Mouse (Mus musculus) neural tube, embryonic 15.5 days (tissue): Measurements from ENCODE around the gene Capn12. TPM values are rescaled to one million over a fixed set of nuclear protein-coding genes. Genes with fewer than 3 reads are reported as not detected.

ENCODE experiments used
- ATAC-seq: fragments of 200-750 bp; cut with Nextera tagmentation; 2 replicates; pipeline ENCODE4 v1.8.0; 2017; ENCODE audit warnings: mild to moderate bottlenecking, moderate TSS enrichment, moderate library complexity; ENCODE audit not compliant: low FRiP score
- H3K27ac ChIP-seq: fragments of 300-500 bp; sonication (generic); replicated peaks from 2 replicates; pipeline ENCODE4 v1.5.1; 2015; ENCODE audit warnings: mild to moderate bottlenecking, inconsistent platforms
- H3K27me3 ChIP-seq: fragments of 300-500 bp; sonication (generic); replicated peaks from 2 replicates; pipeline ENCODE4 v1.6.1; 2015; ENCODE audit warnings: inconsistent platforms
- H3K36me3 ChIP-seq: fragments of 300-500 bp; sonication (generic); 2 replicates; pipeline ENCODE4 v1.6.1; 2015; ENCODE audit warnings: inconsistent platforms
- H3K4me1 ChIP-seq: fragments of 300-500 bp; sonication (generic); 2 replicates; pipeline ENCODE4 v1.6.1; 2015; ENCODE audit warnings: inconsistent platforms
- H3K4me2 ChIP-seq: fragments of 300-500 bp; sonication (generic); 2 replicates; pipeline ENCODE4 v1.6.1; 2015; ENCODE audit warnings: inconsistent platforms, mild to moderate bottlenecking, moderate library complexity
- H3K4me3 ChIP-seq: fragments of 300-500 bp; sonication (generic); replicated peaks from 2 replicates; pipeline ENCODE4 v1.5.1; 2015; ENCODE audit warnings: mild to moderate bottlenecking, inconsistent platforms
- H3K9ac ChIP-seq: fragments of 300-500 bp; sonication (generic); replicated peaks from 2 replicates; pipeline ENCODE4 v1.6.1; 2015; ENCODE audit warnings: mild to moderate bottlenecking, inconsistent platforms
- H3K9me3 ChIP-seq: fragments of 300-500 bp; sonication (generic); replicated peaks from 2 replicates; pipeline ENCODE4 v1.6.1; 2016; ENCODE audit warnings: inconsistent platforms
- WGBS: fragments of 180-500 bp; shearing (Covaris S2); methylation state at CpG from one replicate; pipeline ENCODE4 v1.1.7; 2015; ENCODE audit warnings: mixed read lengths; 5-methylcytosine and 5-hydroxymethylcytosine counted together
- polyA plus RNA-seq: library from polyadenylated mRNA; unstranded; fragments of >200 nt; fragmentation: Nextera tagmentation; extraction: Ambion mirVana; gene quantifications from 2 replicates; pipeline ENCODE4 v1.2.1, GENCODE M21; 2015

Capn12 gene
- polyA plus RNA-seq, 1 experiment from 2014 or later, result 0.35 TPM

DNA sequence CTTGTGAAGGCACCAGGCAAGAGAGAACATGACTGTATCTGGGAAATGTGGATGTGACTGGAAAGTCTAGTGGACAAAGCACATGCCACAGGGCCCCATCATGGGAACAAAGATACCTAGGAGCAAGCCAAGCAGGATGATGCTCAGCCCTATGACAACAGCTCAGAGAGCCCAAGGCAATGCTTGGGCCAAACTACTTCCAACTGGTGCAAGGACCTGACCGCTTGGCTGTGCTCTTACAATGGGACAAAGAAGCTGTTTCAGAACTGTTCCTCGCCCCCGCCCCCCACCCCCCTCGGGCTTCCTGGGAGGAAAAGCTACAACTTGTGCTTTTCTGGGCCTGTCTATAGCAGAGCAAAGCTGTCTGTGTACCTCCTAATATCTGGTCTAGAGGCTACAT is 57.4 kb downstream of the Capn12 start:
- no peaks in the 10 kb centered on the region for H3K9me3 ChIP-seq
- WGBS, result 64% methylated on average over 4 of the region's 4 CpGs
- H3K27ac ChIP-seq, result peak overlapping the region; percentile 48; the same call in 1 of the 2 replicates
- H3K4me3 ChIP-seq, result no peak overlapping the region
- H3K36me3 ChIP-seq, result no peaks in the 10 kb centered on the region
- no peak for ATAC-seq
- H3K27me3 ChIP-seq, result no peaks in the 10 kb centered on the region
- H3K4me1 ChIP-seq, result peaks cover 27% of the 10 kb centered on the region
- no peak overlapping the region for H3K9ac ChIP-seq
- no peak overlapping the region for H3K4me2 ChIP-seq

DNA sequence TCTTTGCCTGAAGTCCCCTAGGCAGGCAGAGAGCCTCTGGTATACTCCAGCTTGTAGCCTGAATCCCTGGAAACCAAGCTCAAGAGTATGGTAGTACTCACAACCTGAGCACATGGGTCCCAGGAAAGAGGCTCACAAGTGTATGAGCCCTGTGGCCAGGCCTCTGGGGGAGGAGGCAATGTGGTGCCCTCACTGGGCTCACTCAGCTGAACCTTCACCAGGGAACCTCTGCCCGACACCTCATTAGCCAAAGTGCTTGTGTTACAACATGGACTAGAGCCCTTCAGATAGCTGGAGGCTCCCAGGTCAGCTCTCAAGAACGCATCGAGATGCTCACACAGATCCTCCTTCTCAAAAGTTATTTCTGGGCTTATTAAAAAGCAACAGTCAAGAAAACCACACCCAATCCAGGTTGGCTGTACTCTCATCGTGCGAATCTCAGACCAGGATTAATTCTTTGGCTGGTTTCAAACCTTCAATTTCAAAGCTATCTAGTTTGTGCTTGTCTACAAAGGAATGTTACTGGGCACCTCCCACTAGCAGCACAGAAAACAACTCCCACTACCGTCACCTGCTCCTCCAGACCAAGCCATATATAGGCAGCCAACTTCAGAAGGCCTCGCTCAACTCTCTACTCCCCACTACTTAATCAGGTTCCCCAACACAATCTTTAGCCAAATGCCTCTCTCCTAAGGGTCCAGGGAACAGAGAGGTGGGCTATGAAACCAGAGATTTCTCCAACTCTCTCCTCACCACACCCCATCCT is 58.4 kb downstream of the Capn12 start:
- no peak overlapping the region for H3K4me3 ChIP-seq
- H3K27ac ChIP-seq, result peak overlapping the region; percentile 28; the same call in 1 of the 2 replicates
- no peak overlapping the region for H3K9ac ChIP-seq
- H3K4me1 ChIP-seq, result peaks cover 30% of the 10 kb centered on the region
- WGBS, result 91% methylated on average over 7 of the region's 7 CpGs
- H3K36me3 ChIP-seq, result no peaks in the 10 kb centered on the region
- no peak overlapping the region for H3K4me2 ChIP-seq
- no peak for ATAC-seq
- H3K9me3 ChIP-seq, result no peaks in the 10 kb centered on the region
- H3K27me3 ChIP-seq, result no peaks in the 10 kb centered on the region

DNA sequence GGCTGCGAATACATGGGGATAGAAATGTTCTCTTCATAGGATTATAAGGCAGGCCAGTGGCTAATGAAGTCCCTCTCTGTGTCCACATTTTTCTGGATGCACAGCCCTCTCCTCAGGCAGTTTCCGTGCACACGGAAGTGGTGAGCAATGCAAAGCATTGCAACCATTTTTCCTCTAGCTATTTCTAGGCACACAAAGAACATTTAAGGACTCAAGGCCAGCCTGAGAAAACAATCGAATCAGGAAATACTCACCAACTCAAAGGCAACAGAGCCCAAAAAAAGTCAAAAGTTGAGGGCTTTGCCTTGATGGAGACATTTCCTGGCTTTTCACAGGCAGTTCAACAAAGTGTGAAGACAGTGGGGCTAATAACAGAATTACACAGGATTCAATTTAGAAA is 59.9 kb downstream of the Capn12 start:
- no peak overlapping the region for H3K4me2 ChIP-seq
- H3K9me3 ChIP-seq, result no peaks in the 10 kb centered on the region
- no peak overlapping the region for H3K4me3 ChIP-seq
- 84% methylated on average over 4 of the region's 4 CpGs for WGBS
- no peak for ATAC-seq
- H3K36me3 ChIP-seq, result no peaks in the 10 kb centered on the region
- no peak overlapping the region for H3K9ac ChIP-seq
- no peaks in the 10 kb centered on the region for H3K27me3 ChIP-seq
- H3K4me1 ChIP-seq, result peaks cover 41% of the 10 kb centered on the region
- H3K27ac ChIP-seq, result peak overlapping the region; percentile 56; the same call in 1 of the 2 replicates

DNA sequence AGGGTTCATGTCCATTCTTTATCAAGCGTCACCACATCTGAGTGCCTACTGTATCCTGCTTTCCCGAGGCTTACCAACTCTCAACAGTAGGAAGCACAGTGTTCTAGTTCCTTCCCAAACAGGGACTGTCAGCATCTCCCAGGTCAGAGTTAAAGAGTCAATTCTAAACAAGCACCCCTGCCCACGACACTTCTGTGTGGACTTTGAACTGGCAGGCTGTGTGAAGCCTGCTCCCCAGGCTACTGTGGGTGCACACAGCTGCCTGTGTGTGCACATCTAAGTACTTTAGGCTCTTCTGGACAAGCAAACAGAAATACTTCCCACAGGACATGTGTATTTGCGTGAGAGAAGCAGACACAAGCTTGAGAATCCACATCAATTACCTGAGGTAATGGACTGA is 60.3 kb downstream of the Capn12 start:
- no peak overlapping the region for H3K4me2 ChIP-seq
- H3K27ac ChIP-seq, result peak overlapping the region; percentile 56; the same call in 1 of the 2 replicates
- WGBS, result 84% methylated on average over 4 of the region's 4 CpGs
- no peaks in the 10 kb centered on the region for H3K36me3 ChIP-seq
- H3K27me3 ChIP-seq, result no peaks in the 10 kb centered on the region
- no peak for ATAC-seq
- no peak overlapping the region for H3K9ac ChIP-seq
- H3K9me3 ChIP-seq, result no peaks in the 10 kb centered on the region
- H3K4me3 ChIP-seq, result no peak overlapping the region
- peaks cover 41% of the 10 kb centered on the region for H3K4me1 ChIP-seq

Other genes with a start within 250 kb of the Capn12 start
- 10.2 and 10.5 TPM in 2 replicates for gene Fbxo27, start 188.6 kb upstream of the Capn12 start, polyA plus RNA-seq
- gene Fbxo17, start 164.6 kb upstream of the Capn12 start, polyA plus RNA-seq, result 5.4 and 6.3 TPM in 2 replicates
- 116 and 124 TPM in 2 replicates for gene Mrps12, start 139.6 kb upstream of the Capn12 start, polyA plus RNA-seq
- gene Sars2, start 139.4 kb upstream of the Capn12 start, polyA plus RNA-seq, result 19.7 and 23.3 TPM in 2 replicates
- gene Ccer2, start 125.2 kb upstream of the Capn12 start, polyA plus RNA-seq, result 0.78 and 0.88 TPM in 2 replicates
- gene Sirt2, start 114.7 kb upstream of the Capn12 start, polyA plus RNA-seq, result 106 and 114 TPM in 2 replicates
- gene Nfkbib, start 113.9 kb upstream of the Capn12 start, polyA plus RNA-seq, result 75.9 and 77.6 TPM in 2 replicates
- 2.9 and 7.0 TPM in 2 replicates for gene Rinl, start 92.5 kb upstream of the Capn12 start, polyA plus RNA-seq
- 158 and 164 TPM in 2 replicates for gene Hnrnpl, start 72.9 kb upstream of the Capn12 start, polyA plus RNA-seq
- gene Ech1, start 56.2 kb upstream of the Capn12 start, polyA plus RNA-seq, result 91.4 and 114 TPM in 2 replicates
- gene Lgals4, start 47.6 kb upstream of the Capn12 start, polyA plus RNA-seq, result 5.4 and 85.2 TPM in 2 replicates
- gene Lgals7, start 17.6 kb upstream of the Capn12 start, polyA plus RNA-seq, result 3.3 and 4.8 TPM in 2 replicates
- 141 and 177 TPM in 2 replicates for gene Actn4, start 80.9 kb downstream of the Capn12 start, polyA plus RNA-seq
- gene Eif3k, start 100.4 kb downstream of the Capn12 start, polyA plus RNA-seq, result 306 and 324 TPM in 2 replicates
- 10.3 and 19.2 TPM in 2 replicates for gene Map4k1, start 100.6 kb downstream of the Capn12 start, polyA plus RNA-seq
- gene Ryr1, start 243.8 kb downstream of the Capn12 start, polyA plus RNA-seq, result 8.7 and 13.4 TPM in 2 replicates